Mouse (Mus musculus): ENCODE measurements around the gene Inpp5b.

GRCm38 (mm10) chr4:124765802-124766565 lies 24.3 kb downstream of the Inpp5b start:
- TF ChIP-seq POLR2A (IDR thresholded peaks at IDR 0.05; ENCODE audit: extremely low read depth, insufficient read depth, low read length) = no peak
- no peak for TF ChIP-seq CTCF (IDR thresholded peaks at IDR 0.05; ENCODE audit: low read depth, low read length)
